Mouse (Mus musculus) ovary, postnatal 14 days (tissue): ENCODE results near the gene Grik3.

ENCODE experiments used
- DNase-seq: peaks from one replicate; pipeline ENCODE4 v3.0.0; 2022; ENCODE audit warnings: low spot score

The Grik3 gene

GRCm38 (mm10) chr4:125492122-125492505 is 1.6 kb downstream of the Grik3 start:
- DNase-seq = no peak

- no peak for DNase-seq
These were observed 2.2 kb downstream of the Grik3 start for GRCm38 (mm10) chr4:125492706-125493105.

- DNase-seq = no peak
These were observed 2.6 kb downstream of the Grik3 start for GRCm38 (mm10) chr4:125493124-125493523.

- no peak for DNase-seq
These were observed 5.0 kb downstream of the Grik3 start for GRCm38 (mm10) chr4:125495477-125495876.

GRCm38 (mm10) chr4:125497001-125497400 is 6.5 kb downstream of the Grik3 start:
- no peak for DNase-seq

- DNase-seq = no peak
These were observed 7.0 kb downstream of the Grik3 start for GRCm38 (mm10) chr4:125497471-125497870.

GRCm38 (mm10) chr4:125498866-125499265 is 8.4 kb downstream of the Grik3 start:
- no peak for DNase-seq

- peak; percentile 47 for DNase-seq
These were observed 12.4 kb downstream of the Grik3 start for GRCm38 (mm10) chr4:125502861-125503260.

GRCm38 (mm10) chr4:125512434-125512833 is 21.9 kb downstream of the Grik3 start:
- DNase-seq = no peak

GRCm38 (mm10) chr4:125515646-125516045 is 25.1 kb downstream of the Grik3 start:
- DNase-seq = no peak

- DNase-seq = no peak
These were observed 26.1 kb downstream of the Grik3 start for GRCm38 (mm10) chr4:125516612-125517011.

- no peak for DNase-seq
These were observed 28.4 kb downstream of the Grik3 start for GRCm38 (mm10) chr4:125518861-125519260.

GRCm38 (mm10) chr4:125522931-125523330 is 32.4 kb downstream of the Grik3 start:
- DNase-seq = no peak

GRCm38 (mm10) chr4:125525266-125525665 is 34.8 kb downstream of the Grik3 start:
- no peak for DNase-seq

- DNase-seq = no peak
These were observed 35.9 kb downstream of the Grik3 start for GRCm38 (mm10) chr4:125526425-125526824.

GRCm38 (mm10) chr4:125533965-125534364 is 43.5 kb downstream of the Grik3 start:
- no peak for DNase-seq

- DNase-seq = no peak
These were observed 43.9 kb downstream of the Grik3 start for GRCm38 (mm10) chr4:125534449-125534848.

- no peak for DNase-seq
These were observed 44.5 kb downstream of the Grik3 start for GRCm38 (mm10) chr4:125534991-125535401.

GRCm38 (mm10) chr4:125535465-125535864 is 45.0 kb downstream of the Grik3 start:
- no peak for DNase-seq

GRCm38 (mm10) chr4:125535977-125536376 is 45.5 kb downstream of the Grik3 start:
- DNase-seq = no peak

- DNase-seq = no peak
These were observed 47.9 kb downstream of the Grik3 start for GRCm38 (mm10) chr4:125538301-125538965.

- no peak for DNase-seq
These were observed 49.1 kb downstream of the Grik3 start for GRCm38 (mm10) chr4:125539617-125540016.

GRCm38 (mm10) chr4:125543171-125543570 is 52.7 kb downstream of the Grik3 start:
- no peak for DNase-seq
